In genomic region chr2:30716580-30717565, GRCm38 (mm10) we compare ENCODE assay signal across 8 mouse cellular contexts.
DNase-seq lines count a peak whose midpoint lies in the region; ATAC-seq lines count a peak whose summit lies in the region.

No protein-coding gene starts in this region.

- H3K4me1 ChIP-seq in heart, embryonic 10.5 days: peaks cover 79% of the 10 kb centered on the region
- H3K4me1 ChIP-seq in lung, embryonic 16.5 days (replicated peaks; ENCODE audit: control insufficient read depth, insufficient read depth, low read length): peaks cover 72% of the 10 kb centered on the region
- H3K4me1 ChIP-seq in stomach, embryonic 16.5 days (ENCODE audit: control insufficient read depth, insufficient read depth, low read length): peaks cover 71% of the 10 kb centered on the region

- intact Hi-C loops in left cerebral cortex, postnatal 36 days (cut with DNase I): loop anchor here (5.0 kb wide), 2 partner anchors 40 to 245 kb away; partner anchors contain the start of gene Ier5l
- intact Hi-C loops in left cerebral cortex, postnatal 25 days (cut with DNase I): no loop called here

- peak; percentile 43 to 55 for DNase-seq in left cerebral cortex, postnatal 36 days (ENCODE audit: low spot score in 2 of 2)
- no peak for DNase-seq in left cerebral cortex, postnatal 25 days (ENCODE audit: low spot score in 2 of 2)
- DNase-seq in embryo, embryonic 10.5 days (ENCODE audit: low spot score): peak; percentile 78
- DNase-seq in heart, embryonic 10.5 days (ENCODE audit: low spot score): peak; percentile 88
- DNase-seq in kidney, adult 9 months: peak; percentile 85

- WGBS in heart, embryonic 10.5 days: 1% methylated on average over 24 of the region's 24 CpGs
- WGBS in lung, embryonic 16.5 days: under 1% methylated on average over 24 of the region's 24 CpGs
- 4% methylated on average over 24 of the region's 24 CpGs for WGBS in stomach, embryonic 16.5 days

- H3K9me3 ChIP-seq in heart, embryonic 10.5 days: no peaks in the 10 kb centered on the region
- H3K9me3 ChIP-seq in lung, embryonic 16.5 days (ENCODE audit: control insufficient read depth, low read length): no peaks in the 10 kb centered on the region
- H3K9me3 ChIP-seq in stomach, embryonic 16.5 days (replicated peaks; ENCODE audit: control insufficient read depth, low read length): no peaks in the 10 kb centered on the region

- peak; percentile 6; the same call in 1 of the 2 replicates for ATAC-seq in lung, embryonic 16.5 days (ENCODE audit: low read depth)
- no peak; the same call in 1 of the 2 replicates for ATAC-seq in stomach, embryonic 16.5 days (ENCODE audit: insufficient read depth, low FRiP score)
- ATAC-seq in frontal cortex, adult (ENCODE audit: low TSS enrichment): no peak

- H3K36me3 ChIP-seq in heart, embryonic 10.5 days: no peaks in the 10 kb centered on the region
- no peaks in the 10 kb centered on the region for H3K36me3 ChIP-seq in lung, embryonic 16.5 days (ENCODE audit: control insufficient read depth, insufficient read depth, low read length)
- H3K36me3 ChIP-seq in stomach, embryonic 16.5 days (ENCODE audit: control insufficient read depth, insufficient read depth, low read length): no peaks in the 10 kb centered on the region

- H3K4me2 ChIP-seq in lung, embryonic 16.5 days (ENCODE audit: low read depth, low read length): peak overlapping the region; percentile 45
- peak overlapping the region; percentile 45 for H3K4me2 ChIP-seq in stomach, embryonic 16.5 days (ENCODE audit: low read depth, low read length)

- H3K27me3 ChIP-seq in heart, embryonic 10.5 days (ENCODE audit: insufficient read depth, poor library complexity, severe bottlenecking): no peaks in the 10 kb centered on the region
- no peaks in the 10 kb centered on the region for H3K27me3 ChIP-seq in lung, embryonic 16.5 days (ENCODE audit: control insufficient read depth, insufficient read depth, low read depth, low read length)
- no peaks in the 10 kb centered on the region for H3K27me3 ChIP-seq in stomach, embryonic 16.5 days (ENCODE audit: control insufficient read depth, insufficient read depth, low read length)

- H3K4me3 ChIP-seq in heart, embryonic 10.5 days: peak overlapping the region; percentile 47
- H3K4me3 ChIP-seq in lung, embryonic 16.5 days (ENCODE audit: low read length): peak overlapping the region; percentile 0; the same call in 1 of the 2 replicates
- H3K4me3 ChIP-seq in stomach, embryonic 16.5 days (replicated peaks; ENCODE audit: low read length): peak overlapping the region; percentile 20; the same call in 1 of the 2 replicates

- peak overlapping the region; percentile 55 for H3K9ac ChIP-seq in lung, embryonic 16.5 days (ENCODE audit: low read length)
- H3K9ac ChIP-seq in stomach, embryonic 16.5 days (ENCODE audit: low read length): peak overlapping the region; percentile 72

- H3K27ac ChIP-seq in heart, embryonic 10.5 days: peak overlapping the region; percentile 94
- peak overlapping the region; percentile 99 for H3K27ac ChIP-seq in lung, embryonic 16.5 days (ENCODE audit: low read length)
- H3K27ac ChIP-seq in stomach, embryonic 16.5 days (ENCODE audit: low read length): peak overlapping the region; percentile 100

Comparison
In these comparisons a context has a peak if more than half of its experiments do, and no peak if none do; other contexts are left out.
1. DNase-seq: peak in left cerebral cortex, postnatal 36 days (2 of 2), embryo, embryonic 10.5 days (single experiment), heart, embryonic 10.5 days (single experiment) and kidney, adult 9 months (single experiment); none in left cerebral cortex, postnatal 25 days (0 of 2).
2. Peak in every context shown above with its lines, with median percentiles within 50 percentile points of each other: H3K27ac ChIP-seq and H3K4me3 ChIP-seq.